Mouse (Mus musculus) T-helper 1 cell (primary cell): ENCODE data around the gene Bfsp1.

Experiments
- in situ Hi-C: fragments of 300-600 bp; cut with MboI, MseI; formaldehyde crosslinking; loops from one replicate; pipeline ENCODE4 v1.15.1; 2025; ENCODE audit warnings: high pct_unique_total_duplicates

Gene Bfsp1

DNA sequence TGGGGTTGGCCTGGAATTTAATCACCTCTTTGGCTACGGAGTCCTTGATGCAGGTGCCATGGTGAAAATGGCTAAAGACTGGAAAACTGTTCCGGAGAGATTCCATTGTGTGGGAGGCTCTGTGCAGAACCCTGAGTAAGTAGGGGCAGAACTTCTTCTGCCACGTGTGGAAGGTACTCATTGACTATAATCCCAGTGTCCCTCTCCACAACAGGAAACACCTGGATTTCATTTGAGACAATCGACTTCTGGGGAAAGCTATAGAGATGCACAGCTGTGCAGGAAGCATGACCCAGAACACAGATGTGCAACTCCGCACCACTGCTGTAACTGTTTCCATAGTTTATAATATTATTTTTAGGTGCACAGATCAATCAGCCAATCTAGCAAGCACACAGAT lies 61.9 kb downstream of the Bfsp1 start:
- in situ Hi-C loops = no loop called here

DNA sequence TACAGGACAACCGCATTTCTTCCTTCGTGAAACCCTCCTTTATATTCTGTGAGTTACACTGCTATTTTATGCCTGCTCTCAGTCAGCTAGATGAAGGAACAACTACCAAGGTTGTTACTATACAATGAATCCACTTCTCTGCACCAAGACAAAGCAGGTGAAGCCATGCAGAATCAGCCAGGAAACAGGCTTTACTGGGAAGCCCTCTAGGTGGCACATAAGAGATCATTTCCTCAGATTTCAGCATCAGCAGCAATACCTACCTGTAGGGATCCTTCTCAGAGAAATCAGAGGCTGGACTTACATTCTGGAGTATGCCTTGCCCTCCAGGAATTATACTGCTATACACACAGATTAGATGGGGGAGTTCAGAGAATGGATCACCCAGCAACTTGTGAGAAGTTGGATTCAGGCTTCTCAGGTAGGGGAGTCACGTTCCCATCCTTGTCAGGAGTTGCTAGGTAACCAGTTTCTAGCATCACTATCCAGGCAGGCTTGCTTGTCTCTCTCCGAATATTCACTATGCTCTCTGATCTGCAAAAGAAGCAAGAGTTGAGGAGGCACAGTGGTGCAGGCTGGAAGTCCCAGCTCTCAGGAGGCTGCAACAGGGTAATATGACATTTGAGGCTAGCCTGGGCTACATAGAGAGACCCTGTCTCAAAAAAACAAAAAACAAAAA lies 66.5 kb downstream of the Bfsp1 start:
- in situ Hi-C loops = no loop called here

DNA sequence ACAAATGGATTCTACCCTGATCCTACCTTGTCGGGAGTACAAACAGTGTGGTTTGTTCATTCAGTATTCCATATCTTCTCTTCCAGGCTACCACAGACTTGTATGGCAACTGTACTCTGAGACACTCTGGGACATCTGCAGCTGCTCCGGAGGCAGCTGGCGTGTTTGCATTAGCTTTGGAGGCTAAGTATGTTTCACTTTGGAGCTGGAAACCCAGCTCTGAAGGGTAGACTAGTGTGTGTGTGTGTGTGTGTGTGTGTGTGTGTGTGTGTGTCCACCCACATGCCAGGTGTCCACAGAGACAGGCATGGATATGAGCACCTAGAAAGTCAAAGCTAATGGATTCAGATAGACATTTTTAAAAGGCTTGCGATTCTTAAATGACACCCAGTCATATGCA lies 67.1 kb downstream of the Bfsp1 start:
- in situ Hi-C loops = no loop called here

DNA sequence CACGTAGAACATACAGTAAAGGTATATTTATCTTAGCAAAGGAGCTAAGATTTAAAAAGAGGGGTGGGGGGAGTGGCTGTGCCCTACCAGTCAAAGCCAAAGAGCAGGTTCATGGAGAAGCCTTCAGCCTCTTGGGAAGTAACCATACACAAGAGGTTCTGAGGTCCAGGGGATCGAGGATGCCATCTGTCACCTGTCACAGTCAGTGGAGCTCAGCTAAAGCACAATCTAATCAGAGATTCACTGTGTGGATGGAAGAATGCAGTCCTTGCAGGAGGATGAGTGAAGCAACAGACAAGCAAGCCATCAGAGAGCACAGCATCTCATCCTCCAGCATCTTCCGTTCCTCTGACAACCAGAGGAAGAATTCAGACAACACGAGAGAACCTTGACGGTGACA lies 73.1 kb downstream of the Bfsp1 start:
- in situ Hi-C loops = no loop called here

DNA sequence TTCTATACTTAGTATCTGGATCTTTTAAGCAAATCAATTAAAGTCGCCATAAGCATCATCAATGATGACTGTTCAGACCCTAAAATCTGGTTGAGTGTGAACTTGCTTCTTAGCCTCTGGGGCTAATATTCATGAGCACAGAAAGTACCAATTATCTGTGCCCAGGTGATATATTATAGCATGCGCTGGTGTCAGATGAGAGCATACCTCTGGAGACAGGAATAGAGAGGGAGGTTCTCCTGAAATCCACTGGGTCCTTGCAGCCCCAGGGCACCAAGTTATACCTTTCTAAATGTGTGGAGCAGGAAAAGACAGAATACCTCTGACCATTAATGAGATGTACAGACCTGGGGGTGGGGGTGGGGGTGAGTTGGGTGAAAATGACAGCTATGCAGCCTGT lies 82.7 kb downstream of the Bfsp1 start:
- in situ Hi-C loops = no loop called here
